Mouse (Mus musculus): Measurements from ENCODE around the gene Olfr303. TPM values are rescaled to one million over a fixed set of nuclear protein-coding genes. Genes with fewer than 3 reads are reported as not detected.

Gene Olfr303
- not detected for polyA plus RNA-seq (2017; shearing (Covaris generic))

DNA sequence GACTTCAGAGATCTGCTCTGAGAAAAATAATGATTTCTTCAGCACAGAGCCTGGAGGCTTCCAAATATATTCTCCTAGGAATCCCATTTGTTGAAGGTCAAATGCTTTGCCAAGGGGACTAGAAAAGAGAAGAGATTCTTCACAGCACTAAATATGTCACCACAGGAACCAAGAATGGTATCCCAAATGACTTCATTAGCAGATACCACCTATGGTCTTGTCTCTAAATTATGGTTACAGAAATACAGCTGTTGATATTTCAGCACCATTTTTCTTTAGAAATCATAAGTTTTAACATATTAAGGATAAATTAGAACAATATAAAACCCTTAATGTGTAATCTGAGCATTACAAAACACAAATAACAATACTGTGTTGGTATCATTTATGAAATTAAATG lies at the start of gene Olfr303:
TSS of gene Olfr303 (minus strand) at position 101 of the 400 bp plus-strand sequence.

DNA sequence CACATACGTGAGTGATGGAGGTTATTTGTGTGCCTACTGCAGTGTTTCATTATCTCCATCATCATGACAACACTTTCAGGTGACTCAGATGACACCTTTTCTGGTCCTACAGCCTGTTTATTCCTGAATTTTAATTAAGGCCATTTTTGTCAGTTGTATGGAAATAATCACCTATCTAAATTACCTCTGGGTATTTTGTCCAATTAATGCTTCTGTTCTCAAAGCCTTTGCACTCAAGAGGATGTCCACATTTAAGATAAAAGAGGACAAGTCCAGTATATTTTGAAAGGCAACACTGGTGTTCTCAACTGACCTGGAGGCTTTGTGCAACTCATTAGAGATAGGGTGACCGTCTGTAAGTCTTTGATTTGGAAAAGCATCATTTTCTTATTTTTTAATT lies 6.0 kb upstream of the Olfr303 start, which contains the start of gene Olfr301:
TSS of gene Olfr301 (plus strand) at position 301 of the 400 bp plus-strand sequence.

DNA sequence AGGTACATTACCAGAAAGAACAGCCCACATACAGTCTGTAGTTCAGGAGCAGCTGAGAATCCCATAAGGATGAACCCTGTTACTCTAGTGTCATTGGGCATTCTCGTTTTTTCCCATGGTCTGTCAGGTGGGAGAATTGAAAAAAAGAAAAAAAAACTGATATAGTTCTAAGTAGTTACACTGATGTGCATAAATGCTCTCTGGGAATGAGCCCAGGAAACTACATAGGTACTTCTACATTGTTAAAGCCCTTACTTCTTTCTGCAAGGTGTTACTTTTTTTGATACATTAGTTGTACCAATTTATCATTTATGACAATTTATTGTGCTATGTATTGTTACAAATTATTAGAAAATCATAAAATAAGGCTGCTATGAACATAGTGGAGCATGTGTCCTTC lies 11.0 kb downstream of the Olfr303 start, which contains the start of gene Olfr304:
TSS of gene Olfr304 (minus strand) at position 101 of the 400 bp plus-strand sequence.

DNA sequence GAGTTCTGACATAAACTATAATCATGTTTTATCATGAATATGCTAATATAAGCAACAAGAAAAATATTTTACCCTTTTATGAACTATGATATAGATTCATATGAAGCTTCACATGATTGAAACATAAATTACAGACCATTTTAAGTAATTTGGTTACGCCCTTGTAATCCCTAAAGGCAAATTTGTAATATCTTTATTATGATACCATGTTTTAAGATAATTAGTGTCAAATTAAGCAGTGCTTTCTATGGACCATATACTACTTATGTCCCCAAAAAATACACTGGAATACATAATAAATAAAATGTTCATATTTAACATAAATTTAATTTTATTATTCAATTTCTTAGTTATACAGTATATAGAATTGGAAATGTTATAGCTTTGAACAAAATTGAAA lies 30.8 kb downstream of the Olfr303 start, which contains the start of gene Olfr305:
TSS of gene Olfr305 (minus strand) at position 101 of the 400 bp plus-strand sequence.

Other genes with a start within 250 kb of the Olfr303 start
- not detected for gene Vmn2r75, start 226.0 kb downstream of the Olfr303 start, polyA plus RNA-seq (2017; shearing (Covaris generic))
- 0.09 TPM for gene Vmn2r76, start 151.5 kb downstream of the Olfr303 start, polyA plus RNA-seq (2017; shearing (Covaris generic))
- gene Olfr310, start 120.6 kb downstream of the Olfr303 start, polyA plus RNA-seq (2017; shearing (Covaris generic)) = not detected
- gene Olfr309, start 84.1 kb downstream of the Olfr303 start, polyA plus RNA-seq (2017; shearing (Covaris generic)) = not detected
- gene Olfr308, start 72.2 kb downstream of the Olfr303 start, polyA plus RNA-seq (2017; shearing (Covaris generic)) = not detected
- not detected for gene Olfr307, start 60.2 kb downstream of the Olfr303 start, polyA plus RNA-seq (2017; shearing (Covaris generic))
- not detected for gene Olfr305, start 30.9 kb downstream of the Olfr303 start, polyA plus RNA-seq (2017; shearing (Covaris generic))
- gene Olfr304, start 11.1 kb downstream of the Olfr303 start, polyA plus RNA-seq (2017; shearing (Covaris generic)) = not detected
- gene Olfr301, start 6.1 kb upstream of the Olfr303 start, polyA plus RNA-seq (2017; shearing (Covaris generic)) = not detected
- not detected for gene Olfr299, start 62.1 kb upstream of the Olfr303 start, polyA plus RNA-seq (2017; shearing (Covaris generic))
- gene Olfr298, start 94.7 kb upstream of the Olfr303 start, polyA plus RNA-seq (2017; shearing (Covaris generic)) = not detected
- gene Olfr297, start 122.2 kb upstream of the Olfr303 start, polyA plus RNA-seq (2017; shearing (Covaris generic)) = not detected
- 0.29 TPM for gene Olfr295, start 186.1 kb upstream of the Olfr303 start, polyA plus RNA-seq (2017; shearing (Covaris generic))
- gene Olfr294, start 218.9 kb upstream of the Olfr303 start, polyA plus RNA-seq (2017; shearing (Covaris generic)) = not detected

Data from effector memory CD4-positive, alpha-beta T cell, adult 5 months (primary cell).